Mouse (Mus musculus) MN1 (cell line): ENCODE measurements around the gene Syde2.
A peak's percentile ranks its signal among the peaks of the same experiment; 100 is the strongest.
"Not testable (repeated sequence)": the region's sequence is repeated elsewhere in the genome, so short reads cannot be mapped to it uniquely, and the experiment has no call there.

Experiments used
- DNase-seq: peaks from one replicate; pipeline ENCODE4 v3.0.0-alpha.2; 2016; ENCODE audit warnings: low spot score

Syde2 gene

GRCm38 (mm10) chr3:145987268-145987969 is at the start of gene Syde2:
Syde2 (plus strand) TSS chr3:145987870.
- peak; percentile 82 for DNase-seq

GRCm38 (mm10) chr3:145938405-145939349 is 49.0 kb upstream of the Syde2 start:
- DNase-seq = peak; percentile 50

- no peak for DNase-seq
Observed at GRCm38 (mm10) chr3:145939402-145939801, 48.3 kb upstream of the Syde2 start.

- no peak for DNase-seq
Observed at GRCm38 (mm10) chr3:145939971-145940370, 47.7 kb upstream of the Syde2 start.

- DNase-seq = peak; percentile 74
Observed at GRCm38 (mm10) chr3:145941971-145942370, 45.7 kb upstream of the Syde2 start.

GRCm38 (mm10) chr3:145944348-145944747 is 43.3 kb upstream of the Syde2 start:
- no peak for DNase-seq

GRCm38 (mm10) chr3:145945904-145946303 is 41.8 kb upstream of the Syde2 start:
- DNase-seq = no peak

GRCm38 (mm10) chr3:145946654-145947053 is 41.0 kb upstream of the Syde2 start:
- no peak for DNase-seq

GRCm38 (mm10) chr3:145947539-145948204 is 40.0 kb upstream of the Syde2 start:
- no peak for DNase-seq

GRCm38 (mm10) chr3:145950034-145950814 is 37.4 kb upstream of the Syde2 start:
- DNase-seq = peak; percentile 83

- DNase-seq = no peak
Observed at GRCm38 (mm10) chr3:145950815-145951130, 36.9 kb upstream of the Syde2 start.

- DNase-seq = no peak
Observed at GRCm38 (mm10) chr3:145951287-145952165, 36.1 kb upstream of the Syde2 start.

- DNase-seq = no peak
Observed at GRCm38 (mm10) chr3:145952945-145953344, 34.7 kb upstream of the Syde2 start.

- no peak for DNase-seq
Observed at GRCm38 (mm10) chr3:145953411-145953810, 34.3 kb upstream of the Syde2 start.

GRCm38 (mm10) chr3:145959824-145960223 is 27.8 kb upstream of the Syde2 start:
- no peak for DNase-seq

- DNase-seq = no peak
Observed at GRCm38 (mm10) chr3:145962411-145962810, 25.3 kb upstream of the Syde2 start.

- DNase-seq = no peak
Observed at GRCm38 (mm10) chr3:145963101-145964017, 24.3 kb upstream of the Syde2 start.

GRCm38 (mm10) chr3:145964018-145964387 is 23.7 kb upstream of the Syde2 start:
- peak; percentile 21 for DNase-seq

- peak; percentile 42 for DNase-seq
Observed at GRCm38 (mm10) chr3:145964473-145964872, 23.2 kb upstream of the Syde2 start.

GRCm38 (mm10) chr3:145965583-145965982 is 22.1 kb upstream of the Syde2 start:
- DNase-seq = not testable (repeated sequence)
